Mouse (Mus musculus) forebrain, postnatal 0 days (tissue): ENCODE measurements around the gene Hnrnpab. TPM values are rescaled to one million over a fixed set of nuclear protein-coding genes. Genes with fewer than 3 reads are reported as not detected.
A peak's percentile ranks its signal among the peaks of the same experiment; 100 is the strongest.
"Not testable (repeated sequence)": the region's sequence is repeated elsewhere in the genome, so short reads cannot be mapped to it uniquely, and the experiment has no call there.

Experiments
- ATAC-seq: fragments of 200-750 bp; cut with Nextera tagmentation; 2 replicates; pipeline ENCODE4 v1.8.0; 2017; ENCODE audit warnings: mild to moderate bottlenecking, moderate library complexity
- DNase-seq: peaks from one replicate; pipeline ENCODE4 v3.0.0-alpha.2; 2015
- H3K27ac ChIP-seq: fragments of 300-500 bp; sonication (generic); 2 replicates; pipeline ENCODE4 v1.5.1; 2014; ENCODE audit warnings: low read depth, mild to moderate bottlenecking, antibody characterized with exemption, low read length, moderate library complexity, mixed read lengths
- H3K27me3 ChIP-seq: fragments of 300-500 bp; sonication (generic); 2 replicates; pipeline ENCODE4 v1.6.1; 2014; ENCODE audit warnings: mild to moderate bottlenecking, low read length, mixed read lengths; ENCODE audit not compliant: insufficient read depth
- H3K36me3 ChIP-seq: fragments of 300-500 bp; sonication (generic); 2 replicates; pipeline ENCODE4 v1.6.1; 2014; ENCODE audit warnings: mild to moderate bottlenecking, moderate library complexity; ENCODE audit not compliant: insufficient read depth
- H3K4me1 ChIP-seq: fragments of 300-500 bp; sonication (generic); 2 replicates; pipeline ENCODE4 v1.6.1; 2014; ENCODE audit warnings: antibody characterized with exemption; ENCODE audit not compliant: insufficient read depth
- H3K4me2 ChIP-seq: fragments of 300-500 bp; sonication (generic); 2 replicates; pipeline ENCODE4 v1.6.1; 2014; ENCODE audit warnings: low read depth, mild to moderate bottlenecking, moderate library complexity
- H3K4me3 ChIP-seq: fragments of 300-500 bp; sonication (generic); 2 replicates; pipeline ENCODE4 v1.5.1; 2014; ENCODE audit warnings: low read depth, low read length, mixed read lengths
- H3K9ac ChIP-seq: fragments of 300-500 bp; sonication (generic); 2 replicates; pipeline ENCODE4 v1.6.1; 2014; ENCODE audit warnings: mild to moderate bottlenecking
- H3K9me3 ChIP-seq: fragments of 300-500 bp; sonication (generic); 2 replicates; pipeline ENCODE4 v1.6.1; 2016; ENCODE audit warnings: low read length
- CTCF ChIP-seq: sonication (generic); IDR thresholded peaks from 2 replicates; pipeline ENCODE4 v1.5.1; 2016; ENCODE audit warnings: antibody characterized with exemption, control low read depth, low read depth
- WGBS: fragments of 180-500 bp; shearing (Covaris S2); extraction: QIAGEN DNeasy Blood & Tissue Kit; methylation state at CpG from one replicate; pipeline ENCODE4 v1.1.7; 2014; 5-methylcytosine and 5-hydroxymethylcytosine counted together
- polyA plus RNA-seq: library from polyadenylated mRNA; unstranded; fragments of >200 nt; fragmentation: Nextera tagmentation; extraction: Ambion mirVana; gene quantifications from 2 replicates; pipeline ENCODE4 v1.2.1, GENCODE M21; 2015
- total RNA-seq: library from RNA; depleted of rRNA; stranded (reverse); fragments of >200 nt; gene quantifications from 2 replicates; pipeline ENCODE4 v1.2.3, GENCODE M21; 2014

The Hnrnpab gene
- total and polyA plus RNA-seq, 2 experiments from 2014 or later = 350 to 364 TPM

DNA sequence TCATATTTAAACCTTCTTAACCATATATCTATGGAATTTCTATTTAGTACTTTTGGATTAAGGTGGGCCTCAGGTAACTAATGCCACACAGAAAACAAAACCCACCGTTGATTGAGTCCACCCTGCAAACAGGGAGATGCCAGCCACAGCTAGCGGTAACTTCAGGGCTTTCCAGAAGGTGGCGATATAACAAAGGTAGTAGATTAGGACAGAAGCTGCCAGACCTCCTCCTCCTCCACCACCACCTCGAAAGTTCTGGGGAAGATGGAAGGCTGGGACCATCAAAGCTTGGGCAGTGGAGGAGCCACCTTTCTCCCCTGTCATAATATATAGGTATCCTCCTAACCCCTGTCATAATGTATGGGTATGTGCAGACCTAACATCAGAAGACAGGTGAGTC is 11.0 kb upstream of the Hnrnpab start:
- H3K4me3 ChIP-seq = no peak overlapping the region
- under 1% methylated on average over 4 of the region's 4 CpGs for WGBS
- no peak overlapping the region for H3K4me2 ChIP-seq
- H3K36me3 ChIP-seq = peaks cover 8% of the 10 kb centered on the region; the same call in 1 of the 2 replicates
- no peak overlapping the region for H3K9ac ChIP-seq
- H3K4me1 ChIP-seq = 0 out of 2 replicates have a peak, but pooled peaks cover 3% of the 10 kb centered on the region
- ATAC-seq (no peak), DNase-seq (peak; percentile 66)
- H3K27me3 ChIP-seq = no peaks in the 10 kb centered on the region
- H3K9me3 ChIP-seq = no peaks in the 10 kb centered on the region
- TF ChIP-seq CTCF = peak; percentile 79
- no peak overlapping the region for H3K27ac ChIP-seq

GRCm38 (mm10) chr11:51616113-51616512 is 9.5 kb upstream of the Hnrnpab start:
- 92% methylated on average over 7 of the region's 7 CpGs for WGBS
- not testable (repeated sequence) for H3K4me3 ChIP-seq, ATAC-seq, DNase-seq, H3K27ac ChIP-seq, H3K4me1 ChIP-seq, H3K27me3 ChIP-seq, H3K9ac ChIP-seq, H3K36me3 ChIP-seq, H3K9me3 ChIP-seq
- peak overlapping the region; percentile 51 for H3K4me2 ChIP-seq

- Histone ChIP-seq H3K27ac (0 out of 2 replicates have a peak overlapping the region, but pooled peaks have one; percentile 15), H3K4me2 (peak overlapping the region; percentile 51), H3K9me3 (no peaks in the 10 kb centered on the region), H3K4me1 (0 out of 2 replicates have a peak, but pooled peaks cover 3% of the 10 kb centered on the region), H3K9ac (peak overlapping the region; percentile 47), H3K27me3 (no peaks in the 10 kb centered on the region), H3K36me3 (no peaks in the 10 kb centered on the region), H3K4me3 (peak overlapping the region; percentile 27)
- no peak for TF ChIP-seq CTCF
- WGBS = 7% methylated on average over 14 of the region's 14 CpGs
- DNase-seq (no peak), ATAC-seq (no peak)
These were observed 9.0 kb upstream of the Hnrnpab start for GRCm38 (mm10) chr11:51615601-51616000.

DNA sequence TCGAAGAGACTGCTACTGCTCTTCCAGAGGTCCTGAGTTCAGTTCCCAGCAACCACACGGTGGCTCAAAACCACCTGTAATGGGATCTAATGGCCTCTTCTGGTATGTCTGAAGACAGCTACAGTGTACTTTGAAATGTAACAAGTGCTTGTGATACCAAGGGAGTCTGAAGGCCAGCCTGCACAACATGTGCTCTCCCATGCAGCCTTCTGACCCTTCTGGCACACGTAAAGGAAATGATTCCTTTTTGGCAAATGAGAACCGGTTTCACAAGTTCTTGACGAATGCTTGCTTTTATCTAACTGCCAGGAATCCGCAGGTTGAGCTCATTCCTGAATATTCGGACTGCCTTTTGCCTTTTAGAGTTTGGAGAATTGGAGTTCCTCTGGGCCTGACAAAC is 8.5 kb upstream of the Hnrnpab start:
- Histone ChIP-seq H3K9me3 (no peaks in the 10 kb centered on the region), H3K27ac (no peak overlapping the region), H3K4me1 (0 out of 2 replicates have a peak, but pooled peaks cover 3% of the 10 kb centered on the region), H3K36me3 (no peaks in the 10 kb centered on the region), H3K9ac (peak overlapping the region; percentile 47), H3K4me2 (peak overlapping the region; percentile 51), H3K4me3 (peak overlapping the region; percentile 27; the same call in 1 of the 2 replicates), H3K27me3 (no peaks in the 10 kb centered on the region)
- TF ChIP-seq CTCF = no peak
- no peak for DNase-seq
- no peak for ATAC-seq
- WGBS = 52% methylated on average over 7 of the region's 7 CpGs

DNA sequence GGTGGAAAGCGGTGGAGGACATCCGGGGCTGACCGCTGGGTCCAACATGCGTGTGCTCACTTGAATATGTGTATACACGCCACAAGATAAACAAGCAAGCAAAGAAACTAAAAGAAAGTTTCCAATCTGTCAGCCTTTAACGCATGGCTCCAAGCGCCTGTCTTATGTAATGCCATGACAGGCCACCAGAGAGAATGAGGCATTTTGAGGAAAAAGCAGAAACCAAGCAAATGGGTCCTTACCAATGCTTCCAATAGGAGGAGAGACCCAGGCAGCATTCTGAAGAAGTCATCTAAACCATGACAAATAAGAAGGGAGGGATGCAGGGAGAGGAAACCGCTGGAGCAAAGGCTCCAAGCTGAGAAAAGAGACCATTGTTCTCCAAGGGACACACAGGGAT is 7.6 kb upstream of the Hnrnpab start:
- no peaks in the 10 kb centered on the region for H3K36me3 ChIP-seq
- no peaks in the 10 kb centered on the region for H3K9me3 ChIP-seq
- no peaks in the 10 kb centered on the region for H3K27me3 ChIP-seq
- H3K4me1 ChIP-seq = 0 out of 2 replicates have a peak, but pooled peaks cover 3% of the 10 kb centered on the region
- ATAC-seq = no peak
- no peak overlapping the region for H3K4me3 ChIP-seq
- 80% methylated on average over 8 of the region's 8 CpGs for WGBS
- no peak overlapping the region for H3K27ac ChIP-seq
- H3K4me2 ChIP-seq = no peak overlapping the region
- peak; percentile 12; the same call in 1 of the 2 replicates for TF ChIP-seq CTCF
- H3K9ac ChIP-seq = no peak overlapping the region
- no peak for DNase-seq

GRCm38 (mm10) chr11:51609940-51610339 is 3.3 kb upstream of the Hnrnpab start:
- not testable (repeated sequence) for H3K4me2 ChIP-seq, H3K4me3 ChIP-seq, H3K36me3 ChIP-seq, H3K4me1 ChIP-seq, ATAC-seq, H3K9me3 ChIP-seq, H3K9ac ChIP-seq, DNase-seq, H3K27me3 ChIP-seq, H3K27ac ChIP-seq
- 90% methylated on average over 5 of the region's 5 CpGs for WGBS

DNA sequence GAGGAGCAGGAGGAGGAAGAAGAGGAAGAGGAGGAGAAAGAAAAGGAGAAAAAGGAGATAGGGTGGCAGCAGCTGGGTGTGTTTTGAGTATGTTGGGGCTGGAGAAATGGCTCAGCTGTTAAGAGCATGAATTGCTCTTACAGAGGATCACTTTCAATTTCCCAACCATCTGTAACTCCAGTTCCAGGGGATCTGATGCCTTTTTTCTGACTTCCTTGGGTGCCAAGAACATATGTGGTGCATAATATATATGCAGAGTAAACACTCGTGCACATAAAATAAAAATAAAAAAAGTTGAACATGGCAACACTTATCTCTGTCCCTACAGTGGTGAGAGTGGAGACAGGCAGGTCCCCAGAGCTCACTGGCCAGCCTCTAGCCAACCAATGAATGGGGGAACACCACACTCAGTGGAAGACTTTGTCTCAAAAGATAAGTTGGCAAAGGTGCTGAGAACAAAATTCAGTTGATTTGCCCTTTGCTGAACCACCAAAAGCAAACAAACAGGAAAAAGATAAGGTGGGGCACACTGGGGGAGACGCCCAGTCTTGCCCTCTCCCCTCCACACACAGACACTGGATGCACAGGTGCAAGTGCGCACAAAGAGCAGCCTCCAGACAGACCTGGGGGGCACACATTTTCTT is 2.7 kb upstream of the Hnrnpab start:
- Histone ChIP-seq H3K4me3 (no peak overlapping the region), H3K27me3 (no peaks in the 10 kb centered on the region), H3K4me2 (no peak overlapping the region), H3K36me3 (peaks cover 5% of the 10 kb centered on the region; the same call in 1 of the 2 replicates), H3K9me3 (no peaks in the 10 kb centered on the region), H3K4me1 (0 out of 2 replicates have a peak, but pooled peaks cover 10% of the 10 kb centered on the region), H3K9ac (no peak overlapping the region), H3K27ac (no peak overlapping the region)
- no peak for DNase-seq
- TF ChIP-seq CTCF = no peak
- ATAC-seq = no peak
- 77% methylated on average over 3 of the region's 3 CpGs for WGBS
